Mouse (Mus musculus) forebrain, embryonic 13.5 days (tissue): Measurements from ENCODE around the gene Zbtb11. TPM values are rescaled to one million over a fixed set of nuclear protein-coding genes. Genes with fewer than 3 reads are reported as not detected.
"Not testable (repeated sequence)": the region's sequence is repeated elsewhere in the genome, so short reads cannot be mapped to it uniquely, and the experiment has no call there.

Experiments used
- ATAC-seq: fragments of 200-750 bp; cut with Nextera tagmentation; 2 replicates; pipeline ENCODE4 v1.8.0; 2017
- H3K27ac ChIP-seq: fragments of 300-500 bp; sonication (generic); 2 replicates; pipeline ENCODE4 v1.5.1; 2015; ENCODE audit warnings: inconsistent platforms, mild to moderate bottlenecking, moderate library complexity
- H3K27me3 ChIP-seq: fragments of 300-500 bp; sonication (generic); 2 replicates; pipeline ENCODE4 v1.6.1; 2015; ENCODE audit warnings: mild to moderate bottlenecking, inconsistent platforms
- H3K36me3 ChIP-seq: fragments of 300-500 bp; sonication (generic); 2 replicates; pipeline ENCODE4 v1.6.1; 2015; ENCODE audit warnings: mild to moderate bottlenecking, inconsistent platforms; ENCODE audit not compliant: poor library complexity, severe bottlenecking
- H3K4me1 ChIP-seq: fragments of 300-500 bp; sonication (generic); 2 replicates; pipeline ENCODE4 v1.6.1; 2015; ENCODE audit warnings: inconsistent platforms
- H3K4me2 ChIP-seq: fragments of 300-500 bp; sonication (generic); 2 replicates; pipeline ENCODE4 v1.6.1; 2015; ENCODE audit warnings: inconsistent platforms, mild to moderate bottlenecking, moderate library complexity
- H3K4me3 ChIP-seq: fragments of 300-500 bp; sonication (generic); 2 replicates; pipeline ENCODE4 v1.5.1; 2015; ENCODE audit warnings: mild to moderate bottlenecking, inconsistent platforms
- H3K9ac ChIP-seq: fragments of 300-500 bp; sonication (generic); 2 replicates; pipeline ENCODE4 v1.6.1; 2015; ENCODE audit warnings: mild to moderate bottlenecking, inconsistent platforms
- H3K9me3 ChIP-seq: fragments of 300-500 bp; sonication (generic); replicated peaks from 2 replicates; pipeline ENCODE4 v1.6.1; 2016; ENCODE audit warnings: inconsistent platforms
- WGBS: fragments of 180-500 bp; shearing (Covaris S2); methylation state at CpG from one replicate; pipeline ENCODE4 v1.1.7; 2015; 5-methylcytosine and 5-hydroxymethylcytosine counted together
- polyA plus RNA-seq: library from polyadenylated mRNA; unstranded; fragments of >200 nt; fragmentation: Nextera tagmentation; extraction: Ambion mirVana; gene quantifications from 2 replicates; pipeline ENCODE4 v1.2.1, GENCODE M21; 2015

Zbtb11 gene
- polyA plus RNA-seq, result 18.9 and 19.2 TPM in 2 replicates

DNA sequence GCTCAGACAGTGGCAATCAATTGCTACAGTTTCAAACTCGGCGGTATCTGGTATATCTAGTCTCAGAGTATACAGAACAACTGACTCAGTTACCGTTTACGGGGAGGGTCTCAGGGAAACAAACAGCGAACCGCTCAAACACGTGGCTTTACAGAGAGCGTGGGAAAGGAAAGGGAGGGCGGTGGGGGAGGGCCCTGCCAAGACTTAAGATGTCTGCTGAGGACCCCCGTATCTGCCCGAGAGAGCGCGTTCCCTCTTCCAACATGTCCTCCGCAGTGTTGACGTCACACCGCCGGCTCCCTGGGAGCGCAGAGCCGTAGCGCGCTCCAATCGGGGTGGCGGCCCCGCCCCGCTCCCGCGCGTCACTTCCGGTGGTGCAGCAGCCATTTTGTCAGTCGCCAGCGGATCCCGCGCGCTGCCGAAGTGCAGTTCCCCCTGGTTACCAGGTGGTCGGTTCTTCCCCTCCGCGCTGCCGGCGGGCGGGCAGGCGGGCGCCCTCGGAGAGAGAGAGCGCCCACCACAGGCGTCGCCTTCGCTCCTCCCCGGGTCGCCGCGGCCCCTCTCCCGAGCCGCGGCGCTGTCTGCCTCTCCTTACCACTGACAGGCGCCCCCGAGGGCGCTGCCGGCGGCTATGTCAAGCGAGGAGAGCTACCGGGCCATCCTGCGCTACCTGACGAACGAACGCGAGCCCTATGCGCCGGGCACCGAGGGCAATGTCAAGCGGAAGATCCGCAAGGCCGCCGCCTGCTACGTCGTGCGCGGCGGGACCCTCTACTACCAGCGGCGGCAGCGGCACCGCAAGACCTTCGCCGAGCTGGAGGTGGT is at the start of gene Zbtb11:
Zbtb11 (plus strand) TSS at position 453 of the 825 bp plus-strand sequence.
- under 1% methylated on average over 74 of the region's 86 CpGs for WGBS
- peak; percentile 99 for ATAC-seq
- H3K4me3 ChIP-seq, result peak within 1 kb of the TSS; percentile 99

GRCm38 (mm10) chr16:55924010-55924409 is 49.7 kb upstream of the Zbtb11 start:
- Histone ChIP-seq H3K9me3 (no peaks in the 10 kb centered on the region), H3K27ac (no peak overlapping the region), H3K4me2 (no peak overlapping the region), H3K4me3 (no peak overlapping the region), H3K36me3 (peaks cover 78% of the 10 kb centered on the region), H3K27me3 (no peaks in the 10 kb centered on the region), H3K4me1 (no peaks in the 10 kb centered on the region), H3K9ac (no peak overlapping the region)
- ATAC-seq, result no peak
- WGBS, result 96% methylated on average over 4 of the region's 4 CpGs

More for the DNA sequence above, at the start of gene Zbtb11:
- Histone ChIP-seq H3K4me2 (peak within 1 kb of the TSS; percentile 83), H3K27ac (peak within 1 kb of the TSS; percentile 87), H3K9ac (peak within 1 kb of the TSS; percentile 92), H3K27me3 (no peaks in the 10 kb centered on the region), H3K4me1 (peaks cover 39% of the 10 kb centered on the region), H3K9me3 (no peaks in the 10 kb centered on the region), H3K36me3 (peaks cover 49% of the 10 kb centered on the region)

DNA sequence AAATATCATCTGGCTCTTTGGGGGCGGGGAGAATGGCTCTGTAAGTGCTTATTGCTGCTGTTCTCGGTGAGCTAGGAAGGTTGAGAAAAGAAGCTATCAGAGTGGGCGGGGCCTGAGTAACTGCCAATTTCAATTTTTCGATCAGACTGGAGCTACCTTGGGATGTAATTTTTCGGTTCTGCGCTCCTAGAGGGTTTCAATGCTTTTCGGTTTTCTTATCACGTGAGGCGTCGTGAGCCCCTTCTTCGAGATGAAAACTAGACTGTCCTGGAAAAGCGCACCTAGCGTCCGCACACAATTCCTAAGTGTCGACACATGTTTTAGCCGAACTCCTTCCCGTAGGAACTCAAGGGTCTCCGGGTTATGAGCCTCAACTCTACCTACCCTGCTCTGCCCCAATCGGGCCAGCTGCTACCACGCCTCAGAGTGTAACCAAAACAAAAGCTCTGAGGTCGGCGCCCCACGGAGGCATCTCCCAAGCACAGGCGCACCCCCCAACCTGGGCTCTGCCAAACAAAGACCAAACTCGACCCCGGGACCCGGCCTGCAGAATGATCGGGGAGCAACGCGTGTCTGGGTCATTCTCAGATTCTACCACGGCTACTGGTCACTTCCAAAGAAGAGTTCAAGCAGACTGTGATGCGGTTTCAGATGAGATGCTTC is 39.9 kb upstream of the Zbtb11 start:
- H3K27ac ChIP-seq, result peak overlapping the region; percentile 70
- H3K4me2 ChIP-seq, result peak overlapping the region; percentile 77
- H3K9ac ChIP-seq, result peak overlapping the region; percentile 74
- H3K27me3 ChIP-seq, result no peaks in the 10 kb centered on the region
- peak overlapping the region; percentile 71 for H3K4me3 ChIP-seq
- H3K4me1 ChIP-seq, result 0 out of 2 replicates have a peak, but pooled peaks cover 10% of the 10 kb centered on the region
- H3K36me3 ChIP-seq, result peaks cover 13% of the 10 kb centered on the region
- 1% methylated on average over 32 of the region's 32 CpGs for WGBS
- H3K9me3 ChIP-seq, result no peaks in the 10 kb centered on the region
- peak; percentile 53 for ATAC-seq

- Histone ChIP-seq H3K9me3 (no peaks in the 10 kb centered on the region), H3K36me3 (0 out of 2 replicates have a peak, but pooled peaks cover 6% of the 10 kb centered on the region), H3K27ac (peak within 1 kb of the TSS; percentile 70), H3K4me1 (0 out of 2 replicates have a peak, but pooled peaks cover 10% of the 10 kb centered on the region), H3K9ac (peak within 1 kb of the TSS; percentile 74), H3K4me2 (peak within 1 kb of the TSS; percentile 77), H3K27me3 (no peaks in the 10 kb centered on the region), H3K4me3 (peak within 1 kb of the TSS; percentile 71)
- ATAC-seq, result peak; percentile 99
- WGBS, result under 1% methylated on average over 24 of the region's 24 CpGs
Observed at GRCm38 (mm10) chr16:55934453-55935037, 39.1 kb upstream of the Zbtb11 start, which contains the start of gene Cep97. Cep97 (minus strand) TSS chr16:55934855.

- Histone ChIP-seq H3K27me3 (no peaks in the 10 kb centered on the region), H3K4me1 (no peaks in the 10 kb centered on the region), H3K9me3 (no peaks in the 10 kb centered on the region), H3K4me3 (no peak overlapping the region), H3K27ac (no peak overlapping the region), H3K9ac (no peak overlapping the region), H3K4me2 (no peak overlapping the region), H3K36me3 (no peaks in the 10 kb centered on the region)
- 88% methylated on average over 4 of the region's 4 CpGs for WGBS
- no peak for ATAC-seq
Observed at GRCm38 (mm10) chr16:55938761-55939160, 34.9 kb upstream of the Zbtb11 start.

DNA sequence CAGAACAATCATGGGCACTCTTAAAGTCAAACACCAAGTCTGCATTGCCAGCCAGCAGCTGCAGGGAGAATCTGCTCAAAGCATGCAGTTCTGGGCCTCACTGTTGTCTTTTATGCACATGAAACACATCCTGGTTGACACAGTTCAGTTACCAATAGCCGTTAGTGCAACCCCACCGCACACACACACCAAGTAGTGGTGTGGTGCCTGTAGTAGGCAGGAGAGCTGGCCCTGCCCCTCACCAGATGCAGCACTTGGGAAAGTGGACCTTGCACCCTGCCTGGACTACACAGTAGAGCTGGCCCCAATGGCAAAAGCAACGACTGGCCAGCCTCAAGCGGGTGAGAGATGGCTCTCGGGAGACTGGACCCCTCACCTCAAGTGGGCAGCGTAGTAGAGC is 34.0 kb upstream of the Zbtb11 start:
- H3K4me2 ChIP-seq, result no peak overlapping the region
- no peak overlapping the region for H3K9ac ChIP-seq
- H3K27me3 ChIP-seq, result no peaks in the 10 kb centered on the region
- no peaks in the 10 kb centered on the region for H3K4me1 ChIP-seq
- ATAC-seq, result no peak
- H3K27ac ChIP-seq, result no peak overlapping the region
- no peaks in the 10 kb centered on the region for H3K9me3 ChIP-seq
- no peaks in the 10 kb centered on the region for H3K36me3 ChIP-seq
- no peak overlapping the region for H3K4me3 ChIP-seq
- WGBS, result 87% methylated on average over 6 of the region's 6 CpGs

DNA sequence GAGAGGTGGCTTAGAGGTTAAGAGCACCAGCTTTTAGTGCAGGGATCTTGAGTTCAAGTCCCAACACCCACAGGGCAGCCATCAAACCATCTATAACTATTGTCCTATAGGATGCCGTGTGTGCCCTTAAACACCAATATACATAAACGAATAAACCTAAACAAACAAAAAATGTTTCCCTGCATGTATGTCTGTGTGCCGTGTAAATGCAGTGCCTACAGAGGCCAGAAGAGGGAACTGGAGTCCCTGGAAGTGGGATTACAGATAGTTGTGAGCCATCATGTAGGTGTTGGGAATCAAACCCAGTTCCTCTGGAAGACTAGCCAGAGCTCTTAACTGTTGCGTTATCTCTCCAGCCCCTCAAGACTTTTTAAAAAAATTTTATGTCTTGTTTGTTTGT is 32.9 kb upstream of the Zbtb11 start:
- Histone ChIP-seq H3K36me3 (no peaks in the 10 kb centered on the region), H3K4me1 (no peaks in the 10 kb centered on the region), H3K9me3 (no peaks in the 10 kb centered on the region), H3K27me3 (no peaks in the 10 kb centered on the region), H3K4me2 (no peak overlapping the region), H3K27ac (no peak overlapping the region), H3K4me3 (no peak overlapping the region), H3K9ac (no peak overlapping the region)
- ATAC-seq, result no peak
- WGBS, result 98% methylated on average over 4 of the region's 4 CpGs

GRCm38 (mm10) chr16:55947266-55947665 is 26.4 kb upstream of the Zbtb11 start:
- H3K36me3 ChIP-seq, result no peaks in the 10 kb centered on the region
- 85% methylated on average over 3 of the region's 3 CpGs for WGBS
- H3K4me3 ChIP-seq, result no peak overlapping the region
- no peaks in the 10 kb centered on the region for H3K27me3 ChIP-seq
- H3K4me1 ChIP-seq, result no peaks in the 10 kb centered on the region
- no peak overlapping the region for H3K9ac ChIP-seq
- H3K9me3 ChIP-seq, result no peaks in the 10 kb centered on the region
- no peak overlapping the region for H3K4me2 ChIP-seq
- ATAC-seq, result no peak
- H3K27ac ChIP-seq, result no peak overlapping the region

DNA sequence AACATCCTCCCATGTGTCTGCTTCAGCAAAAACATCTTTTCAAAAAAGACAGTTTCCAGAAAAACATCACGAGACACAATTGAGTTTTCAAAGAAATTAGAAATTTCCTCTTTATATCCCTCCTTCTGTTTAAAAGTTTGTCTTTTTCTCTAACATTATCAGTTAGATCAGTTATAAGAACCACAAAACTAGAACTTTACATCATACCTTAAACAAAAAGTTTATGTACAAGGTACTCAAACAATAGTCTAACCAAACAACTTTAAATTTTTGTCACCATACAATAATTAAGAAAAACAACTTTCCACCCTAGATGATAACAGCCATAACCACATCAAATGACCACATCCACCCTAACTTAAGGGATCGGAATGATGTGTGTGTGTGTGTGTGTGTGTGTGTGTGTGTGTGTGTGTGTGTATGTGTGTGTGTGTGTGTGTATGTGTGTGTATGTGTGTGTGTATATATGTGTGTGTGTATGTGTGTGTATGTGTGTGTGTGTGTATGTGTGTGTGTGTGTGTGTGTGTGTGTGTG is 25.7 kb upstream of the Zbtb11 start:
- H3K27me3 ChIP-seq, H3K4me2 ChIP-seq, H3K4me1 ChIP-seq, H3K9me3 ChIP-seq, H3K36me3 ChIP-seq, H3K4me3 ChIP-seq, H3K27ac ChIP-seq, H3K9ac ChIP-seq, ATAC-seq: not testable (repeated sequence)
- WGBS, result 86% methylated on average over 2 of the region's 2 CpGs

- no peak for ATAC-seq
- WGBS, result 71% methylated on average over 7 of the region's 7 CpGs
Observed at GRCm38 (mm10) chr16:55948963-55949362, 24.7 kb upstream of the Zbtb11 start.

DNA sequence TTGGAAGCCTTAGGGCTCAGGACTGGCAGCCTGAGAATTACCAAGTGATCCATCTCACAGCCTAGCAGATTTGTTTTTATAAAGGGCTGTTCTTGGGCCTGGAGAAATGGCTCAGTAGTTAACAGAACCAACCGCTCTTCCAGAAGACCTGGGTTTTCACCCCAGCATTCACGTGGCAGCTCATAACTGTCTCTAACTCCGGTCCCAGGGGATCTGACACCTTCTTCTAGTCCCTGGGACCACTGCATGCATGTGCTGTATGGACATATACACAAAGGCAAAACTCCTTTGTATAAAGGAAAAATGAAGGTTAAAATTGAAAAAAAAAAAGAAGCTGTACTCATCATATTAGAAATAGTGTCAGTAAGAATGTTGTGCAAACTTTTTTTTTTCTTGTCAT is 23.2 kb upstream of the Zbtb11 start:
- no peak overlapping the region for H3K27ac ChIP-seq
- H3K36me3 ChIP-seq, result no peaks in the 10 kb centered on the region
- no peaks in the 10 kb centered on the region for H3K27me3 ChIP-seq
- H3K9ac ChIP-seq, result no peak overlapping the region
- no peak overlapping the region for H3K4me3 ChIP-seq
- no peaks in the 10 kb centered on the region for H3K9me3 ChIP-seq
- H3K4me1 ChIP-seq, result no peaks in the 10 kb centered on the region
- ATAC-seq, result no peak; the same call in 1 of the 2 replicates
- 68% methylated on average over 3 of the region's 3 CpGs for WGBS
- no peak overlapping the region for H3K4me2 ChIP-seq

More at GRCm38 (mm10) chr16:55948963-55949362, 24.7 kb upstream of the Zbtb11 start:
- H3K4me1 ChIP-seq, result no peaks in the 10 kb centered on the region
- H3K9ac ChIP-seq, result no peak overlapping the region
- no peaks in the 10 kb centered on the region for H3K36me3 ChIP-seq
- H3K27me3 ChIP-seq, result no peaks in the 10 kb centered on the region
- no peak overlapping the region for H3K27ac ChIP-seq
- no peaks in the 10 kb centered on the region for H3K9me3 ChIP-seq
- H3K4me2 ChIP-seq, result no peak overlapping the region
- no peak overlapping the region for H3K4me3 ChIP-seq
